Mouse (Mus musculus) 3134 (cell line): ENCODE data around the gene Samd4.
A peak's percentile ranks its signal among the peaks of the same experiment; 100 is the strongest.

ENCODE experiments used
- DNase-seq: peaks from one replicate; pipeline ENCODE4 v3.0.0-alpha.2; 2011; ENCODE audit warnings: low spot score; ENCODE audit not compliant: insufficient read length; ENCODE audit errors: extremely low read depth

The Samd4 gene

GRCm38 (mm10) chr14:47051743-47052610, 169.3 kb downstream of the Samd4 start:
- no peak for DNase-seq

GRCm38 (mm10) chr14:47053101-47053500, 170.4 kb downstream of the Samd4 start:
- no peak for DNase-seq

GRCm38 (mm10) chr14:47053824-47054223, 171.2 kb downstream of the Samd4 start:
- no peak for DNase-seq

GRCm38 (mm10) chr14:47058969-47059368, 176.3 kb downstream of the Samd4 start:
- DNase-seq, result no peak

GRCm38 (mm10) chr14:47065067-47065466, 182.4 kb downstream of the Samd4 start:
- DNase-seq, result no peak

GRCm38 (mm10) chr14:47066901-47067300, 184.2 kb downstream of the Samd4 start:
- DNase-seq, result no peak

- peak; percentile 30 for DNase-seq
These were observed 191.5 kb downstream of the Samd4 start for GRCm38 (mm10) chr14:47074045-47074666.

GRCm38 (mm10) chr14:47075010-47075677, 192.5 kb downstream of the Samd4 start:
- no peak for DNase-seq

- DNase-seq, result no peak
These were observed 193.2 kb downstream of the Samd4 start for GRCm38 (mm10) chr14:47075856-47076255.

- DNase-seq, result no peak
These were observed 194.4 kb downstream of the Samd4 start for GRCm38 (mm10) chr14:47076956-47077575.

- DNase-seq, result no peak
These were observed 194.9 kb downstream of the Samd4 start for GRCm38 (mm10) chr14:47077576-47077970.

- no peak for DNase-seq
These were observed 197.3 kb downstream of the Samd4 start for GRCm38 (mm10) chr14:47079911-47080310.

- no peak for DNase-seq
These were observed 200.7 kb downstream of the Samd4 start for GRCm38 (mm10) chr14:47083311-47083710.

GRCm38 (mm10) chr14:47083838-47084237, 201.2 kb downstream of the Samd4 start:
- DNase-seq, result no peak

GRCm38 (mm10) chr14:47084686-47085085, 202.0 kb downstream of the Samd4 start:
- DNase-seq, result no peak

GRCm38 (mm10) chr14:47086123-47086522, 203.5 kb downstream of the Samd4 start:
- DNase-seq, result no peak

- peak; percentile 79 for DNase-seq
These were observed 204.1 kb downstream of the Samd4 start for GRCm38 (mm10) chr14:47086743-47087142.

GRCm38 (mm10) chr14:47087182-47087581, 204.5 kb downstream of the Samd4 start:
- DNase-seq, result no peak

- DNase-seq, result no peak
These were observed 205.1 kb downstream of the Samd4 start for GRCm38 (mm10) chr14:47087669-47088250.

GRCm38 (mm10) chr14:47088339-47088738, 205.7 kb downstream of the Samd4 start:
- no peak for DNase-seq

GRCm38 (mm10) chr14:47089153-47089552, 206.5 kb downstream of the Samd4 start:
- DNase-seq, result no peak
